Mouse (Mus musculus) heart, embryonic 13.5 days (tissue): ENCODE data around the gene Begain. TPM values are rescaled to one million over a fixed set of nuclear protein-coding genes. Genes with fewer than 3 reads are reported as not detected.

Experiments used
- ATAC-seq: fragments of 200-750 bp; cut with Nextera tagmentation; 2 replicates; pipeline ENCODE4 v1.8.0; 2017; ENCODE audit warnings: moderate TSS enrichment; ENCODE audit not compliant: insufficient number of reproducible peaks, low FRiP score, low TSS enrichment; ENCODE audit errors: extremely low read depth
- H3K27ac ChIP-seq: fragments of 300-500 bp; sonication (generic); replicated peaks from 2 replicates; pipeline ENCODE4 v1.5.1; 2015; ENCODE audit warnings: moderate library complexity, mild to moderate bottlenecking, inconsistent platforms
- H3K27me3 ChIP-seq: fragments of 300-500 bp; sonication (generic); replicated peaks from 2 replicates; pipeline ENCODE4 v1.6.1; 2015; ENCODE audit warnings: mild to moderate bottlenecking, inconsistent platforms
- H3K36me3 ChIP-seq: fragments of 300-500 bp; sonication (generic); 2 replicates; pipeline ENCODE4 v1.6.1; 2015; ENCODE audit warnings: mild to moderate bottlenecking, inconsistent platforms
- H3K4me1 ChIP-seq: fragments of 300-500 bp; sonication (generic); 2 replicates; pipeline ENCODE4 v1.6.1; 2015; ENCODE audit warnings: inconsistent platforms
- H3K4me2 ChIP-seq: fragments of 300-500 bp; sonication (generic); 2 replicates; pipeline ENCODE4 v1.6.1; 2015; ENCODE audit warnings: inconsistent platforms, mild to moderate bottlenecking, moderate library complexity
- H3K4me3 ChIP-seq: fragments of 300-500 bp; sonication (generic); 2 replicates; pipeline ENCODE4 v1.5.1; 2015; ENCODE audit warnings: moderate library complexity, mild to moderate bottlenecking, inconsistent platforms
- H3K9ac ChIP-seq: fragments of 300-500 bp; sonication (generic); 2 replicates; pipeline ENCODE4 v1.6.1; 2015; ENCODE audit warnings: inconsistent platforms, mild to moderate bottlenecking, moderate library complexity
- H3K9me3 ChIP-seq: fragments of 300-500 bp; sonication (generic); 2 replicates; pipeline ENCODE4 v1.6.1; 2016; ENCODE audit warnings: inconsistent platforms
- WGBS: fragments of 180-500 bp; shearing (Covaris S2); methylation state at CpG from one replicate; pipeline ENCODE4 v1.1.7; 2015; ENCODE audit warnings: mixed read lengths; 5-methylcytosine and 5-hydroxymethylcytosine counted together
- polyA plus RNA-seq: library from polyadenylated mRNA; unstranded; fragments of >200 nt; fragmentation: Nextera tagmentation; extraction: Ambion mirVana; gene quantifications from 2 replicates; pipeline ENCODE4 v1.2.1, GENCODE M21; 2015

Begain gene
- polyA plus RNA-seq: 1.7 and 2.0 TPM in 2 replicates

GRCm38 (mm10) chr12:109068167-109068653 lies at the start of gene Begain:
Begain (minus strand) TSS chr12:109068217.
- Histone ChIP-seq H3K4me1 (peaks cover 12% of the 10 kb centered on the region; the same call in 1 of the 2 replicates), H3K4me3 (peak within 1 kb of the TSS; percentile 62), H3K27me3 (peaks cover 71% of the 10 kb centered on the region), H3K4me2 (peak within 1 kb of the TSS; percentile 88), H3K9ac (peak within 1 kb of the TSS; percentile 85), H3K9me3 (no peaks in the 10 kb centered on the region), H3K36me3 (no peaks in the 10 kb centered on the region), H3K27ac (no peak within 1 kb of the TSS)
- WGBS: 1% methylated on average over 38 of the region's 48 CpGs
- peak; percentile 14; the same call in 1 of the 2 replicates for ATAC-seq

GRCm38 (mm10) chr12:109115707-109116106 lies 47.7 kb upstream of the Begain start:
- H3K9me3 ChIP-seq: no peaks in the 10 kb centered on the region
- ATAC-seq: no peak
- 53% methylated on average over 8 of the region's 8 CpGs for WGBS
- H3K27me3 ChIP-seq: no peaks in the 10 kb centered on the region
- no peaks in the 10 kb centered on the region for H3K4me1 ChIP-seq
- no peak overlapping the region for H3K27ac ChIP-seq
- no peak overlapping the region for H3K9ac ChIP-seq
- H3K4me2 ChIP-seq: no peak overlapping the region
- H3K4me3 ChIP-seq: no peak overlapping the region
- H3K36me3 ChIP-seq: no peaks in the 10 kb centered on the region

- Histone ChIP-seq H3K4me3 (no peak overlapping the region), H3K9me3 (no peaks in the 10 kb centered on the region), H3K4me1 (no peaks in the 10 kb centered on the region), H3K27ac (no peak overlapping the region), H3K9ac (no peak overlapping the region), H3K36me3 (no peaks in the 10 kb centered on the region), H3K4me2 (no peak overlapping the region), H3K27me3 (no peaks in the 10 kb centered on the region)
- no peak for ATAC-seq
- WGBS: 70% methylated on average over 10 of the region's 10 CpGs
These were observed 47.1 kb upstream of the Begain start for GRCm38 (mm10) chr12:109115161-109115560.

GRCm38 (mm10) chr12:109112996-109113592 lies 45.1 kb upstream of the Begain start:
- ATAC-seq: no peak
- no peak overlapping the region for H3K4me3 ChIP-seq
- H3K4me1 ChIP-seq: no peaks in the 10 kb centered on the region
- no peaks in the 10 kb centered on the region for H3K9me3 ChIP-seq
- H3K27me3 ChIP-seq: 0 out of 2 replicates have a peak, but pooled peaks cover 2% of the 10 kb centered on the region
- no peak overlapping the region for H3K9ac ChIP-seq
- H3K4me2 ChIP-seq: no peak overlapping the region
- H3K27ac ChIP-seq: no peak overlapping the region
- H3K36me3 ChIP-seq: no peaks in the 10 kb centered on the region
- WGBS: 56% methylated on average over 10 of the region's 10 CpGs

GRCm38 (mm10) chr12:109112354-109112995 lies 44.5 kb upstream of the Begain start:
- Histone ChIP-seq H3K27ac (no peak overlapping the region), H3K4me1 (no peaks in the 10 kb centered on the region), H3K4me2 (no peak overlapping the region), H3K4me3 (no peak overlapping the region), H3K9me3 (no peaks in the 10 kb centered on the region), H3K36me3 (no peaks in the 10 kb centered on the region), H3K9ac (no peak overlapping the region), H3K27me3 (0 out of 2 replicates have a peak, but pooled peaks cover 2% of the 10 kb centered on the region)
- WGBS: 62% methylated on average over 9 of the region's 9 CpGs
- ATAC-seq: no peak

GRCm38 (mm10) chr12:109108911-109109310 lies 40.9 kb upstream of the Begain start:
- 80% methylated on average over 13 of the region's 13 CpGs for WGBS
- no peaks in the 10 kb centered on the region for H3K36me3 ChIP-seq
- no peak overlapping the region for H3K4me3 ChIP-seq

GRCm38 (mm10) chr12:109100381-109100780 lies 32.4 kb upstream of the Begain start:
- Histone ChIP-seq H3K27me3 (no peaks in the 10 kb centered on the region), H3K9me3 (no peaks in the 10 kb centered on the region), H3K4me2 (no peak overlapping the region), H3K27ac (no peak overlapping the region), H3K4me3 (no peak overlapping the region), H3K36me3 (no peaks in the 10 kb centered on the region), H3K9ac (no peak overlapping the region), H3K4me1 (no peaks in the 10 kb centered on the region)
- 87% methylated on average over 7 of the region's 7 CpGs for WGBS
- ATAC-seq: no peak

More at GRCm38 (mm10) chr12:109108911-109109310, 40.9 kb upstream of the Begain start:
- Histone ChIP-seq H3K9ac (no peak overlapping the region), H3K9me3 (peaks cover 6% of the 10 kb centered on the region; the same call in 1 of the 2 replicates), H3K4me2 (no peak overlapping the region), H3K4me1 (no peaks in the 10 kb centered on the region), H3K27me3 (0 out of 2 replicates have a peak, but pooled peaks cover 2% of the 10 kb centered on the region), H3K27ac (no peak overlapping the region)
- ATAC-seq: no peak

GRCm38 (mm10) chr12:109090456-109091130 lies 22.6 kb upstream of the Begain start:
- WGBS: 69% methylated on average over 13 of the region's 13 CpGs
- no peak overlapping the region for H3K4me3 ChIP-seq
- no peaks in the 10 kb centered on the region for H3K4me1 ChIP-seq
- no peak for ATAC-seq
- no peak overlapping the region for H3K9ac ChIP-seq
- H3K27ac ChIP-seq: no peak overlapping the region
- H3K9me3 ChIP-seq: no peaks in the 10 kb centered on the region
- no peaks in the 10 kb centered on the region for H3K27me3 ChIP-seq
- H3K4me2 ChIP-seq: no peak overlapping the region
- H3K36me3 ChIP-seq: no peaks in the 10 kb centered on the region

- Histone ChIP-seq H3K9me3 (no peaks in the 10 kb centered on the region), H3K9ac (no peak overlapping the region), H3K4me2 (no peak overlapping the region), H3K4me1 (no peaks in the 10 kb centered on the region), H3K4me3 (no peak overlapping the region), H3K27ac (no peak overlapping the region), H3K36me3 (no peaks in the 10 kb centered on the region), H3K27me3 (no peaks in the 10 kb centered on the region)
- no peak for ATAC-seq
- 79% methylated on average over 14 of the region's 14 CpGs for WGBS
These were observed 22.0 kb upstream of the Begain start for GRCm38 (mm10) chr12:109090041-109090440.

GRCm38 (mm10) chr12:109086111-109086510 lies 18.1 kb upstream of the Begain start:
- H3K4me3 ChIP-seq: no peak overlapping the region
- no peak overlapping the region for H3K27ac ChIP-seq
- no peaks in the 10 kb centered on the region for H3K27me3 ChIP-seq
- WGBS: 83% methylated on average over 2 of the region's 2 CpGs
- ATAC-seq: no peak
- no peak overlapping the region for H3K4me2 ChIP-seq
- H3K9ac ChIP-seq: no peak overlapping the region
- no peaks in the 10 kb centered on the region for H3K4me1 ChIP-seq
- H3K9me3 ChIP-seq: no peaks in the 10 kb centered on the region
- no peaks in the 10 kb centered on the region for H3K36me3 ChIP-seq

- H3K27ac ChIP-seq: no peak overlapping the region
- 79% methylated on average over 8 of the region's 8 CpGs for WGBS
These were observed 17.7 kb upstream of the Begain start for GRCm38 (mm10) chr12:109085674-109086073.

More at GRCm38 (mm10) chr12:109085674-109086073, 17.7 kb upstream of the Begain start:
- Histone ChIP-seq H3K36me3 (no peaks in the 10 kb centered on the region), H3K4me1 (no peaks in the 10 kb centered on the region), H3K4me2 (no peak overlapping the region), H3K9me3 (no peaks in the 10 kb centered on the region), H3K27me3 (no peaks in the 10 kb centered on the region), H3K4me3 (no peak overlapping the region), H3K9ac (no peak overlapping the region)
- ATAC-seq: no peak
